Mouse (Mus musculus): ENCODE data around the gene Man1c1. TPM values are rescaled to one million over a fixed set of nuclear protein-coding genes. Genes with fewer than 3 reads are reported as not detected.

Gene Man1c1
- total RNA-seq, 1 experiment from 2014 or later: 2.0 TPM

DNA sequence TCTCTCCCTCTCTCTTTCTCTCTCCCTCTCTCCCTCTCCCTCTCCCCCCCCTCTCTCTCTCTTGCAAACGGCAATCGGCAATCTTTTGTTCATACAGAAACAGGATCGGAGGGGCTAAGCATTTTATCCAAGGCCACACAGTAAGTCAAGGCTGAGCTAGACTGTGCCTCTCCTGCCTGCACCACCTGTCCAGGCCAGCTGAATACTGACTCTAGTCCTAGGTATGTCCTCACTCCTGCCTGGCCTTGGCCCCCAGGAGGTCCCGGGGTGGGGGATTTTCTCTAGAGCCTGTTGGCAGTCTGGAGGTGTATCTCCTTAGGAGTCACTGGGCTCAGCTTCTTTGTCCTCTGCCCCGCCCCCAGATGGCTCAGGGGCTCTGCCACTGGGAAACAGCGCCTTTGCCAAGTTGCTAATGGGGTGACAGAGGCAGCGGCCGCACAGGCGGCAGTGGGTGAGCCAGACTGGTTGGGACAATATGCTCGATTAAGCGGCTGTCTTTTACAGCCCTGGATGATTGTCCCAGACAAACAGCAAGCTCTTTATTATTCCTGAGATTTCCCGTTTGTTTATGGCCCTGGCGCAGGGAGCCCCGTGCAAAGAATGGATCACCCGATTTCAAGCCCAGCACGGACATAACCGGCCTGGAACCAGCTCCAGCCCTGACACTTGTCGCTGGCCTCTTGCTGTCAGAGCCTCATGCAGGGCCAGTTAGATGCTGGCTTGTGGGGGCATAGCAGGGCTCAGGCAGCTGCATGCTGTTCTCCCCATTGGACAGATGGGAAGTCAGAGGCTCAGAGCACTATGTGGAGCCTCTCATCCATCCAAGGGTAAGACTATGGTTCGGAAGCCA is 136.5 kb downstream of the Man1c1 start:
- ATAC-seq (ENCODE audit: extremely low read depth, insufficient number of reproducible peaks, low FRiP score, poor library complexity, severe bottlenecking): no peak

DNA sequence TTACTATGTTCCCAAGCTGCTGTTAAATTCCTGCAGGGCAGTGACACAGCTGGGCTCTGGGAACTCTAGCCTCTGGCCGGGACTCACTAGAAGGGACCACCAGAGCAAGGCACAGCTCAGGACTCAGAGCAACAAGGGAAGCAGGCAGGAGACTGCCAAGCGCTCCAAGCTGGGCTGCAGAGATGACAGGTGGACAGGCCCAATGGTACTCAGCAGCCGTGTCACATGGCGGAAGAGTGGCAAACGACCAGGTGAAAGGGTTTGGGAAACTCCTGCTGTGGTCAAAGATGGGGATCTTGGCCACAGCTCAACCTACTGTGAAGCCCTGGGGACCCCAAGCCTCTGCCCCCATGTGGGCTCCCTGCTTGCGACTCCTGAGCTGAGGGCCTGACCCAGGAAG is 140.0 kb downstream of the Man1c1 start:
- ATAC-seq (ENCODE audit: extremely low read depth, insufficient number of reproducible peaks, low FRiP score, poor library complexity, severe bottlenecking): no peak

DNA sequence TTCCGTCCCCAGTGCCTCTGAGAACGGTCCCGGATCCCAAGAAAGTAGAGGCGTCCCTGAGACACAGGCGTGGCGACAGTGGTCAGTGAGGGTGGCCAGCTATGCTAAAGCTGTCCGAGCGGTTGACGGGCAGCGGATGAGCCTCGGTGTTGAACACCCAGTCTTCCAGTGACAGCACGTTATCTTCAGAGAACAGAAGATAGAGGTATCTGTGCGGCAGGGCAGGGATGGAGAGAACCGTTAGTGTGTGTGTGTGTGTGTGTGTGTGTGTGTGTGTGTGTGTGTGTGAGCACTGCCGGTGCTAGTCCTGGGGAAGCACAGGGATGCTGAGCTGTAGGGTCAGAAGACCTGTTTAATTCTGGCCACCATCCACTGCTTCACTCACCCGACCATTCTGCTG is 140.5 kb downstream of the Man1c1 start:
- ATAC-seq (ENCODE audit: extremely low read depth, insufficient number of reproducible peaks, low FRiP score, poor library complexity, severe bottlenecking): no peak

DNA sequence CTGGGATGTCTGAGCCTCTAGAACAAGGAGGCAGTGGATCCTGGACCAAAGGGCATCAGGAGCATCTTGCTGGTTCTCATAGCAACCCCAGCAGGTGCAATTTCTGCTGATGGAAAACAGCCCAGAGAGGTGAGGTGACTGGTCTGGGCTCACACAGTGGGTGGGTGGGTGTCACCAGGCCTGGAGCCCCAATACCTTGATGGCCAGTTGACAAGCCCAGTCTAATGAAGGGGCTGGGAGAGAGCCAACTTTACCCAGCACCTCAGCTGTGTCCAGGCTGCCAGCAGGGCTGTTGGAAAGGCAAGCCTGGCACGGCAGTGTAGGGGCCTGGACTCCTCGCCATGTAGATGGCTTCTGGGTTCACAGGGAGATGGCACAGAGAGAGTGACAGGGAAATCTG is 142.1 kb downstream of the Man1c1 start:
- no peak for ATAC-seq (ENCODE audit: extremely low read depth, insufficient number of reproducible peaks, low FRiP score, poor library complexity, severe bottlenecking)

DNA sequence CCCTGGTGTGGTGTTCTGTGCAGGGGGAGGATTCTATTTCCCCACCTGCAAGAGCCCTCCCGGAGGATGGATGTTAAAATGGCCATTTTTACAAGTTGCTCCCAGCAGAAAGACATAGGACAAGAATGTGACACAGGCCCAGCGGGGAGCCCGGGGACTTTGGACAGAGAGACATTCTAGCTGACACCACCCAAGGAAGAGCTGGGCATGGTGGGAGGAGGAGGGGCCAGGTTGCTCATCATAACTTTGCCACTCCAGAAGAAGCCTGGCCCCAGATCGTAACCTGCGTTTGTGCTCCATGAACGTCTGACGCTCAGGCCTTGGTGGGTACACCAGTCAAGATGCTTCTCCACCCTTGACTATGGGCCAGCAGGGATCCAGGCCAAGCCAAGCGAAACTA is 143.4 kb downstream of the Man1c1 start:
- no peak for ATAC-seq (ENCODE audit: extremely low read depth, insufficient number of reproducible peaks, low FRiP score, poor library complexity, severe bottlenecking)

DNA sequence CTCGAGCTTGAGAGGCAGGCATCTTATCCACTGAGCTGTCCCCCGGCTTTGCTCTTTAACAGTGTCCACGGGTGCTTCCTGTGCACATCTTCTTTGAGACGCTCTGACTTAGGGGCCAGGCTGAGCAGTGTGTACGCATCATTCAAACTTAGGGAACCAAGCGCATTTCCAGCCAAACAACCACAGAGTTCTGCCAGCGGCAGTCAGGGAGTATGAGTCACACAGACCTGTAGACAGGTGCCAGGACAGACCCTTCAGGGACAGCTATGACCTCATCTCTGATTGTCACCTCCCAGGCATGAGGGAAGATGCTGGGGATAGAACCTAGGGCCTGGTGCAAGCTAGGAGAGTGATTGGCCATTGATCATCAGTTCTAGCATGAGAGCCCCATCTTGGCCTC is 144.9 kb downstream of the Man1c1 start:
- no peak for ATAC-seq (ENCODE audit: extremely low read depth, insufficient number of reproducible peaks, low FRiP score, poor library complexity, severe bottlenecking)

DNA sequence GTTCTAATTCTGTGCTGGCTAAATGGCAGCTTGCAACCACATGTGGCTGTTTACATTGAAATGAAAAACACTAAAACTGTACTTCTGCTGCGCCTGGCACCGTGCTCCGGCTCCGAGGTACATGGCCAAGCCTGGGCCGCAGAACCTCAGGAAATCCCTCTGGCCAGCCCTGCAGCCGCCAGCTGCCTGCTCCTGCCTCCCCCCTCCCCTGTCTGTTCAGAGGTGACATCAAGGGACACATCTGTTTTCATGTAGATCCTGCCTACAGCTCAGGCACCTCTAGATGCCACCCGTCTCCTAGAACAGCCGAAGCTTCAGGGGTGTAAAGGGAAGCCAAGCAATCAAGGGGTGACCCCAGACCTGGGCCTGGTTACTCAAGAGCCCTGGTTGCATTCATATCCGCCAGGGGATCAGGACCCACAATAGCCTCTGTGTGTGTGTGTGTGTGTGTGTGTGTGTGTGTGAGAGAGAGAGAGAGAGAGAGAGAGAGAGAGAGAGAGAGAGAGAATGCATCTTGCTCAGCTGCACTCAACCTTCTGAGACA is 145.4 kb downstream of the Man1c1 start:
- ATAC-seq (ENCODE audit: extremely low read depth, insufficient number of reproducible peaks, low FRiP score, poor library complexity, severe bottlenecking): no peak

DNA sequence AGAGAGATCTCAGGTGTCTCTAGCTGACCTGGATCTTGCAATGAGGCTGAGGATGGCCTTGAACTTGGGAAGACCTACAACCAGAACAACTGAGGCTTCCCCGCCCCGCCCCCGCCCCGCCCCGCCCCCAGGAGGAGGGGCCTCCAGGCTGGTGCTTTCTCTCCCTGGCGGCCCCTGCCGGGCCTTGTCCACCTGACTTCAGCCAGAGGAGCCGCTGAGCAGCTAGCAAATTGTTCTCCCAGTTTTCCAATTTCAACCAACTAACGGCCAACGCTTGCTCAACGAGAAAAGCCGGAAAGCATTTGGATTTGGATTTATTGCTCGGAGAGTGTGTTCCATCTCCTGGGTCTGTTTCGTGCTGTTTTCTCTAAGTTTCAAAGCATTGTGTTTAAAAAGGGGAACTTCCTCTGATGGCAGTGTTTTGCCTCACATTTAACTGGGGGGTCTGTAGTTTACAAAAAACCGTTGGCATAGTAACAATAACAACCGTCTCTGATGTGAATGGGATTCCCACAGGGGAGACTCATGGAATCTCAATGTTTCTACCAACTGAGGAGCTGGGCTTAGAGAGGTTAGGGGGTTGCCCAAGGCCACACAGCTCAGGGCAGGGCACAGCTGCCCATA is 146.4 kb downstream of the Man1c1 start:
- peak; percentile 26 for ATAC-seq (ENCODE audit: extremely low read depth, insufficient number of reproducible peaks, low FRiP score, poor library complexity, severe bottlenecking)

DNA sequence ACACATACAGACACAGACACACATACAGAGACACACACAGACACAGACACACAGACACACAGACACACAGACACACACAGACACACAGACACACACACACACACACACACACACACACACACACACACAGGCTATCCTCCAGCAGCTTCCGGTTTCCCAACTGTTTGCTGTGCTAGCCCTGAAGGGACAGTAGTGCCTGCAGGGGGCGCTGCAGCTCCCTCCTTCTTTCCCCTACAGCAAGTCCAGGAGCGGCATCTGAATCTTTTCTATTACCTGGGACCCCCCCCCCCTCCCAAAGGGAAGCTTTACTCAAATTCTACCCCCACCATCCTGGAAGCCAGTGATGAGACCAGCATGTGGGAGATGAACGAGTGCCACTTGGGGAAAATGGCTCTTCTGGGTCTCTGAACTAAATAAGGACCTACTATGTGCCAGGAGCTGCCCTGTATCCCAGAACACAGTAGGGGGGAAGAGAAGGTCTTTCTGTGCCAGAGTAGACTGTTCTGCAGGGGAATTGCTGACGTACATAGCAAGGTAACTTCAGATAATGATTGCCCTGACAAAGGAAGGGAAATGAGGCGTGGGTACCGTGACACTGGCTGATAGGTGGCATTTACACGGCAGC is 148.0 kb downstream of the Man1c1 start:
- ATAC-seq (ENCODE audit: extremely low read depth, insufficient number of reproducible peaks, low FRiP score, poor library complexity, severe bottlenecking): no peak; the same call in 1 of the 2 replicates

DNA sequence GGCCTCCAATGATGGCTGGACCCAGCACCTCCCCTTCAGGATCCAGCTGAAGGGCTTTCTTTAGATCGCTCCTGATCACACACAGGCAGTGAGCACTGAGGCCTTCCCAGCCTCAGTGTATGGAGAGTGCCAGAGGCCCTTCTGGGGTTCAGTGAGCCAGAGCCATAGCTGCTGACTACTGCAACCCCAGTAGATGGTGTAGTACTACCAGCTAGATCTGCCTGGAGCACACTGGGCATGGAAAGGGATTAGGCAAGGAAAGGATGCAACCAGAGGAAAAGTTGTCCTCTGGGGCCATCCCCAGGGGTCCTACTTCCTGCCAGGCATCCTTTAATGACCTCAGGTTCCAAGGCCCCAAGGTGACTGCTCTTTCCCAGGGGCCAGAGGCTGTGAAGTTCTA is 150.5 kb downstream of the Man1c1 start:
- no peak for ATAC-seq (ENCODE audit: extremely low read depth, insufficient number of reproducible peaks, low FRiP score, poor library complexity, severe bottlenecking)

DNA sequence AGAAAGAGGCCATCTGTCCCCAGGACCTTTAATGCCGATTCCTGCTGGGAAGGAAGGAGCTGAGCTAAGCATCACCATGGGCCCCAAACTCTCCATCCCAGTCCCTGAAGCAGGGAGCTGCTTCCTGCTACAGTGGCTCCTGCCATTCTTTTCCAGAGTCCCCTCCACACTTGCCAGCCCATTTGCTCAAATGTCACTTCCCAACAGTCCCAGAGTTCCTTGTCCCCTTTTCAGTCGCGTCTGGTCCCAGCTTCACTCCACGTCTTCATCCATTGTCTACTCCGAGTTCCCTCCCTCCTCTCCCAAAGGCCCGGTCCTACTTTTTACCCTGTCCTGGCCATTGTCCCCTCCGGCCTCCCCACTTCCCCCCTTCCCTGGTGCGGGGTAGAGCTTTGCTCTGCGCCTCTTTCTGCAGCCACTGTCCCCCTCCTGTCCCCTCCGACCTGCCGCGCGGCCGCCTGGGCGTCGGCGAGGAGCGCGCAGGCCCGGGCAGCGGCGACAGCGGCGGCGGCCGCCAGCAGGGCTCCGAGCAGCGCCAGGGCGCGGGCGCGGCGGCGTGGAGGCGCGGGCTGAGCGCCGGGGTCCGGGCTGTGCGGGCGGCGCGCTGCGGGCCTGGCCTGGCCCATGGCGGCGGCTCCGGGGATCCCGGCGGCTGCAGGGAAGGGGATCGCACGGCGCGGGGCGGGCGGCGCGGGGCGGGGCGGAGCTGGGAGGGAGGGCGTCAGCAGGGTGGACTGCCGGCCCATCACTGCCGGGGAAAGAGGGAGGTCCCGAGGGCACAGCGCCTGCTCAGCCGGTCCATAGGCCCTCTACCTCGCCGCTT is 152.4 kb downstream of the Man1c1 start, which contains the start of gene Selenon:
Gene Selenon, minus strand, starts transcription at position 673 of the 823 bp plus-strand sequence.
- no peak for ATAC-seq (ENCODE audit: extremely low read depth, insufficient number of reproducible peaks, low FRiP score, poor library complexity, severe bottlenecking)

DNA sequence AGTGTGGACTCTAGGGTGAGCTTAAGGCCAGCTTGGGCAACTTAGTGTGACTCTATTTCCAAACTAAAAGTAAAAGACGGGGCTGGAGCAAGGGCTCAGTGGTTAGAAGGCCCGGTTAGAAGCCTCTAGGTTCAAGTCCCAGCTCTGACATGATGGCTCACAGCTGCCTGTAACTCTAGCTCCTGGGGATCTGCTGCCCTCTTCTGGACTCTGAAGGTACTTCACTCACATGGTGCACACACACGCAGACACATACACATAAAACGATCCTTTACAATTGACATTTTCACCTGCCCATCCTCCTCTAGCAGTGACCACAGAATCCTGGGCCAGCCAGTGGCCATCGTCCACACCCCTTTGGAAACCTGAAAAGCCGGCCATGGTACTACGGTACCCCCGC is 154.2 kb downstream of the Man1c1 start:
- ATAC-seq (ENCODE audit: extremely low read depth, insufficient number of reproducible peaks, low FRiP score, poor library complexity, severe bottlenecking): no peak

DNA sequence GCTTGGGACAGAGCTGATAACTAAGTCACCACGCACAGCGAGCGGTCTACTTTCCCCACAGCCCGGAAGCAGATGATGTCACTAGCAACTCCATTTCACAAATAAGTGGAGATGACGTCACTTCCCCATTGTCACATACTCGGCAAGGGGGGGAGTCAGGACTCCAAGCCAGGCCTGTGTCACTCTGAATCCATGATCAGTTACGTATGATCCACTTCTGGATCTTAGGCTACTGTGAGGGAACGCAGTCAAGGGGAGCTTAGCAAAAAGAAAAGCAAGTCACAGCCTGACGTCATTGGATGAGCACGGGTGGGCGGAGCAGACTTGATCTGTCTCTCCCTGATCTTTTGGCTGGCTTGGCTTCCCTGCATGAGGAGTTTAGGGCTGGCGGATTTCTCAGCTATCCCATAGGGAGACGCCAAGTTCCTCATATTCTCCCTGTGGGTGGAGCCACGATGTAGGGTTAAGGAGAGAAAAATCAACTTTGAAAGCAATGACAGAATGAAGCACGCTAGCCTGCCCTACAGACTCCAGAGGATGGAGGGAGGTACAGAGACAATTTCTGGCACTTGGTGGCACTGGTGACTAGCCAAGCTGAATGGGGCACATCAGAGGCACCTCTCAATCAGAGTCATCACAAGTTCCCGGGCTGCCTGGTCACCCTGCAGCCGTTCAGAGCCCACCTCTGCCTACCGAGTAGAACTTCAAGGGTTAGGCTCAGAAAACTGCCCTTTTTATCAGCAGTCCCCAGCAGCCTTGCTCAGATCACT is 155.7 kb downstream of the Man1c1 start:
- ATAC-seq (ENCODE audit: extremely low read depth, insufficient number of reproducible peaks, low FRiP score, poor library complexity, severe bottlenecking): peak; percentile 82

DNA sequence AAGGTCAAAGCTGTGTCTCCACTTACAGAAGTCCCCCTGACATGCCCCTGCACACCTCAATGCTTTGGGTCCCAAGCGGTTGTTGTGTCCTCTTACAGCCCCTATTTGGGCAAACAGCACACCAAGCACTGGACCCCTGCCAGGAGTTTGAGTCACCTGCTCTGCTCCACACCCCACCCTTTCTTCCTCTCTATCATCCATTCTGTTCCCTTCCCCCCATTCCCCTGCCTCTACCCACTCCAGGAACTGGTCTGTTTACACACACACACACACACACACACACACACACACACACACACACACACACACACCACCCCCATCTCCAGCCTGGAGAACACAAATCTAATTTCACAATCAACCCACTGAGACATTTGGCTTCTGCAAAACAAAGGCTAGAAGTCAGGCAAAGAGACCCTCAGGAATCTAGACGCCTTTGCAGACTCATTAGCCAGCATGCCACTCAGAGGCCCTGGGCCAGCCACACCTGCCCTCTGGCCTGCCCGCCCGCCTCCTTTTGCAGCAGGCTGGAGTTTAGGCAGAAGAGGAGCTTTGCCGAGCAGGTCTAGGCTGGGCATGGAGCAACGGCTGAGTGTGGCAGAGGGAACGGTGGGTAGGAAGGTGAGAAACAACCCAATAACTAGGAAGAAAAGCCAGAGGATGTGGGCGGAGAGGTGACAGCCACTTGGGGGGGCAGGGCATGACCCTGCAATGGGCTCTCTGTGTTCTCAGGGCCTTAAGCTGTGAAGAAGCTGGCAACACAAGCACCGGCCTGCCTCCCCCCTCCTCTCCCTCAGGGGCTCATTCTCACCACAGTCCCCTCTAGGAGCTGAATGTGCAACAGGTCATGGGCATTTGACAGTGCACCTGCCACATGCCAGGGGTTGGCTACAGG is 157.0 kb downstream of the Man1c1 start:
- ATAC-seq (ENCODE audit: extremely low read depth, insufficient number of reproducible peaks, low FRiP score, poor library complexity, severe bottlenecking): no peak

DNA sequence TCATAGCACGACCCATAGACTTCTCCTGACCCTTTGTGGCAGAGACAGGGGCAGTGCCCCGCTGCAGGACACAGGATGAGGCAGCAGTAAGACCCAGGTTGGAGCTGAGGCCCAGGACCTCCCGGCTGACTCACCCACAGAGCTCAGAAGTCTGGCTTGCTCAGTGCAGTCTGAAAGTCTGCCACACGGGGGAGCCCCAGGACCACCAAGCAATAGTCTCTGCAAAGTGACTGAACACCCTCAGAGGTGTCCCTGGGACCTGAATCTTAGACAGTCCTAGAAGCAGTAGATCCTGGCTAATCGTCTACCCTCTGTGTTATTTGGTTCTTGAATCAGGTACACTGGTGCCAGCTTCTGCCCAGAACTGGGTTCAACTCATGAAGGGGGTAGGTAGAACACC is 160.8 kb downstream of the Man1c1 start:
- ATAC-seq (ENCODE audit: extremely low read depth, insufficient number of reproducible peaks, low FRiP score, poor library complexity, severe bottlenecking): peak; percentile 57

DNA sequence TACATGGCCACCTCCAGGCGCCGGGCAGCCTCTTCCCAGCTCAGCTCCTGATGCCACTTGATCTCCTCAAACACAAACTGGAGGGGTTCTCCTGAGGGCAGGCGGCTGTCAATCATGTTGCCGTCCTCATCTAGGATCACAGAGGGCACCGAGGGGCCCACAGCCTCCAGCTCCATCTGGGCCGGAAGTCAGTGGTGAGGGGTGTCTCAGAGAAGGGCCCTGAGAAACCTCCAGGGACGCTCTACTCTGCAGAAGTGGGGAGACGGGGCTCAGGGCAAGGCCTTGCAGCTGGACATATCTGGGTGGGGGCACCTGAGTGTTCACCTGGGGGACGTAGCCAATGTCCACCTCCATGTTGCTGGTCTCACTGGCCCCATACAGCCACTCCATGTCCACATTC is 161.4 kb downstream of the Man1c1 start:
- no peak for ATAC-seq (ENCODE audit: extremely low read depth, insufficient number of reproducible peaks, low FRiP score, poor library complexity, severe bottlenecking)

DNA sequence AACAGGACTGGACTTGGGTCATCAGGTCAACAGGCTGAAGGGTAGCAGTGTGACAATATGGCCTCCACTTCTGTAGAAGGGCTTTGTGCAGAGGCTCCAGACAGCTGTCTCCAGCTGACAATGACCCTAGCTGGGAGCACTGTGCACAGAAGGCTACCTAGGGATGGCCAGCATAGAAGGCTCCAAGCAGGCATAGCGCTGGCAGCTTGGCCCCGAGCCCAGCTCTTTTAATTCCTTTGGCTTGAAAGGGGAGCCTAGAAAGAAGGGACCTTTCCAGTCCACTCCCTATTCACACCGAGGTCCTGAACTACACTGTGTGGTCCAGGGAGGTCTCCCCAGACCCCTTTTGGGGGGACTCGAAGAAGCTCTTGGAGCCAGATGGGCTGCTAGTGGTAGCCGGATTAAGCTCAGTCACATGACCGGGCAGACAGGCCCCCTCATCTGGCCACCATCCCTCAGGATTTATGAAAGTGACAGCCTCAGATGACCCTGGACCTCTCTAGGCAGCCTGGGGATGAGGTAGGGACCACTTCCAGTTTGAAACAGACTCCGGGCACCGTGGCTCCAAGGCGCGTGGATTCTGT is 165.0 kb downstream of the Man1c1 start:
- no peak for ATAC-seq (ENCODE audit: extremely low read depth, insufficient number of reproducible peaks, low FRiP score, poor library complexity, severe bottlenecking)

Measured in neutrophil, adult 5-6 weeks (primary cell).